Mouse (Mus musculus) embryonic fibroblast, embryonic 13.5 days (primary cell): ENCODE data around the gene Pitpnc1.

ENCODE experiments used
- CTCF ChIP-seq: IDR thresholded peaks from 2 replicates; pipeline ENCODE4 v1.5.1; 2011; ENCODE audit warnings: mild to moderate bottlenecking, control low read depth, low read length, moderate library complexity, borderline replicate concordance; ENCODE audit not compliant: insufficient read depth
- POLR2A ChIP-seq: IDR thresholded peaks from 2 replicates; pipeline ENCODE4 v1.6.1; 2011; ENCODE audit warnings: low read depth, mild to moderate bottlenecking, control low read depth, low read length, moderate library complexity

- TF ChIP-seq CTCF (no peak), POLR2A (no peak)
These were observed 127.5 kb downstream of the Pitpnc1 start for GRCm38 (mm10) chr11:107343031-107343430.
